Mouse (Mus musculus): ENCODE measurements at regions not wholly inside any gene's neighbourhood (a gene's known extent, or its start where the extent isn't known, plus 50 kb on each side); places are given as distances from the start of the nearest gene placed in this dataset.

DNA sequence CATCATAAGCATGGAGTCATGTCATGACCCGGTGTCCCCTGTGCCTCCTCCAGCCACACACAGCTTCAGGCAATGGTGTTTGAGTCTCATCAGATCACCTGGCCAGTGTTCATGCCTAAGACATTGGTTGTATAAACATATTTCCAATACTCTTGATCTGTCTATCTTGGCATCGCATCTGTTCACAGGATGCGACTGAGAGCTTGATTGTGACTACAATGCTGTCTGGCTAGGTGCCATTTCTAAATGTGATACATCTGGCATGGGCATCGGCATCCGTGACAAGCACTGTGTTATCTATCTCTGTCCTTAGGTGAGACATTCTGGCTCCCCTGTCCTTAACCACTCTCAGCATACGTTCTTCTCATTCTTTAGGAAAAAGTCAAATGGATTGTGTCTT is 102.3 kb upstream of the Fut8 start:
- DNase-seq (ENCODE audit: low read depth, low spot score) = no peak

DNA sequence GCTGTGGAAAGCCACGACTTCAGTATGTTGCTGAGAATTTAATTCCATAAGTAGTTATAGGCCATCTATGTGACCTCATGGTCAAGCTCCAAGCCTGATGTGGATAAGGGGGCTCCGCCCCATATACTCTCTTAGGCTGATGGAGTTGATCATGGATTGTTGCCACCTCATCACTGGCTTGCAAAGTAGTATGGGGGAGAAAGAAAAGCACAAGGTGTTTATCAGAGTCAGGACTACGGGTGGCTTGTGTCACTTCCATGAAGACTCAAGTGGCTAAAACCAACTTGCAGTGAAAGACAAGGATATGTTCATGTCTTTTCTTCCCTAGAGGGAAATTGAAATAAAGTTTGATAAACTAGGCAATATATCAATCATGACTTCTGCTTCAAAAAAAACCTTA is 102.9 kb upstream of the Fut8 start:
- DNase-seq (ENCODE audit: low read depth, low spot score) = no peak

DNA sequence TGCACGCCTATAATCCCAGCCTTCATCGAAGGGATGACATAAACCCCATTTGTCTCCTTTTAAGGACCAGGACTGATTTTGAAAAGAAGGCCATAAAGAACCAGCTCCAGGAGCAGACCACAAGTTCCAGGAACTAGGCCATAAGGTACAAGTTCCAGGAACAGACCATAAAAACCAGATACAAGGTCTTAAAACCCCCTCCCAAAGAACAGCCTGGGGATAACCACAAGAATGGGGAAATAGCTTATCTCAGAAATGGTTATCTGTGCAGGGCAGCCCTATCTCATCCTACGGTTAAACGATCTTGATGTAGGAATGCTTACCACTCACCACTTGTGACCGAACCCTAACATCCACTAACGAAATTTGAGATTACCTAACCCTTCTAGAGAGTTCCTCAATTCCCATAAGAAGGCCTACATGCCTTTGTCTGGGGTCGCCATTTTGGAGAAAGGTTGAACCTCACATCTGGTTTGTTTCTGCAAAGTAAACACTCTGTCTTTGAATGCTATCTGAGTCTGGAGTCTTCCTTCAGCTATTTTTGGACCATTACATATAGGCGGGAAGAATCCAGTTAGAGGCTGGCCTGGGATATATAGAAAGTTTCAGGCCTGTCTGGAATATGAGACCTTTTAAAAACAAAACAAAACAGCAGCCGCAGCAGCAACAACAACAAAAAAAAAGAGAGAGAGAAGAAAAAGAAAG is 103.5 kb upstream of the Fut8 start:
- DNase-seq (ENCODE audit: low read depth, low spot score) = no peak

DNA sequence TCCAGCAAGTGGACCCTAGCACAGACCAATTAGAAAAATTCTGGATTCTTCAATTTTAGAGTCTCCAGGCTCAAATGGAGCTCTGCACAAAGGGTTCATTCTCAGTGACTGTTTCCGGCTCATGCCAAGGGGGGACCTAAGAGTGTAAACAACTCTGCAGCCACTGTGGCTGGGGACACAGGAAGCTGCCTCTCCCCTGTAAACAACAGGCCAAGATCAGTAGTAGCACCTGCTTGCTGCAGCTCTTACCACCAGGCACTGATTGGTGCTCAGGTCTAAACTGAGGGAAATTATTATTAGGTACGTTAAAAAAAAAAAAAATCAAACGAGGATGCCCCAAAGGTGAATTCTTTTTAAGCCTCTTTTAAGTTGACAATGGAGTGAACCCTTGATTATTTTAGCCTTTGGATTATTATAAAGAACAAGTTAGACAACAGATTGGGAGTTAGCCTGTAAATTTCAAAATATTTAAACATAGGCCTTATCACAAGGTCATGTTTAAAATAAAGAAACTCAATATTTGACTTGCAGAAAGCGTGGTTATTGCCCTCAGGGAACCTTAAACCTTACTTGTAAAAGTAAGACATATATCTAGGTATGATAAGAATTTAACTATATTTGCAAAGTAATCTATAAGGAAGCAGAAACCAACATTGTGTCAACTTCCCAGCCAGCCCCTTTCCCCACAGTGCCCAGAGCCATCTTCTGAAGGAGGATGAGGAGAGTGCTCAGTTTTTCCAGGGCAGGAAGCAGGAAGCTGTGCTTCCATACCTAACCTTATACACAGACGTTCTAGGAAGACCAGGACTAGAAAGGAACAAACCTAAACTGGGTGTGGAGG is 104.2 kb upstream of the Fut8 start:
- DNase-seq (ENCODE audit: low read depth, low spot score) = no peak

DNA sequence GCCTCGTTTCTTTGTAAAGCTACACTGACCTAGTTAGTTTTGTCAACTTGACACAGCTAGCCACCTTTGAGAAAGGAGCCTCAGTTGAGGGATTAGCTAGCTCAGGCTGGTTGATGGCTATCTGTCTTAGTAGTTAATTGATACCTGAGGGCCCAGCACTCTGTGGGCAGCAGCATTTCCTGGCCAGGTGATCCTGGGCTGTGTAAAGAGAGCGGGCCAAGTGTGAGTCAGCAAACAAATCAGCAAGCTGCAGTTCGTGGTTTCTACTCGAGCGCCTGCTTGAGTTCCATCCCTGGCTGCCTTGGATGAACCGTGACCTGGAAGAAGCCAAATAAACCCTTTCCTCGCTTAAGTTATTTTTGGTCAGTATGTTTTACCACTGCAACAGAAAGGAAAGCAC is 106.6 kb upstream of the Fut8 start:
- peak; percentile 45 for DNase-seq (ENCODE audit: low read depth, low spot score)

DNA sequence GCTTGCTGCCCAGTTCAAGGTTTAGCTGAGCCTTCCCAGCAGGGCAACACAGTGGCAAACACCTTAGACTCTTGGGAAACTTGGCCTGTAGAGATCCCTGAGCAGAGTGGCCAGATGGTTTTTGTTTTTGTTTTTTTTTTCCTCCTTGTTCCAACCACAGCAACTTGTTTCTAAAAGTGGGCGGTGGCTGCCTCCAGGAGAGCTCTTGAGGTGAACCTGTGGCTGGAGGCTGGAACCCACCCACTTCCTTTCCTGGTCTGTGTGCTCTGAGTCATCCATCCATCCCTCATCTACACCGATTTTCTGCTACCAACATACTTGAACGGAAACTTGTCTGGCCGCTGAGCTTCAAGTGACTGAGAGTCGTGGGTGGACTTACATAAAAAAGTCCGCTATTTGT is 107.4 kb upstream of the Fut8 start:
- peak; percentile 62 for DNase-seq (ENCODE audit: low read depth, low spot score)

DNA sequence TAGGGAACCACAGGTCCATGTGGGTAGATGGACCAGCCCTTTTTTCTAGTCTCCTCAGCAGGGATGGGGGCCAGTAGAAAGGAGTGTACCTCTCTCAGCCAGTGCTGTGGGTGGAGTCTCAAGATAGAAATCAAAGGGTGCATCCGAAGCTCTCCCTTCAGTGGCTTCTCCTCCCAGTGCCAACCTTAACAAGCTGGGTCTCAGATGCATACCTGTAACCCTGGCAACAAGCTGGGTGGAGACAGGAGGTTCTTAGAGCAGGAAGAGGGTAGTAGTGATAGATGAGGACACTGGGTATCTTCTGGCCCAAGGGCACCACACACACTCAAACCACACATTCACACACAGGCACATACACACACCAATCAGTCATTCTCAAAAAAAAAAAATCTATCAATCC is 113.7 kb upstream of the Fut8 start:
- DNase-seq (ENCODE audit: low read depth, low spot score) = no peak

DNA sequence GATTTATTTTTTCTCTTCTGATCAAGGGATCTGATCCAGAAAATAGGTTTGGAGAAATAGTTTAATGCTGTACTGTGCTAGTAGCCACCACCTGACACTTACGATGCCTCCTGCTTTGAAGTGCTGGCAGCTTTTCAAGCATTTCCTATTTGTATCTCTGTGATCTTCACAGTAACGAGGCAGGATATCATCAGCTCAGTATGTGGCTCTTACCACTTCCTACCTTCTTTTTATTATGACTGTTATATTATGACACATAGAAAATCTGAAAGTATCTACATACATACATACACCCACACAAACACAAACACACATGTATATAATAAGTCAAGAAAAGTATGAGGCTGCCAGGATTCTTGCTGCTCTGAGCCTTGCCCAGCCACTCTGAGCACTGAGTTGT is 124.4 kb upstream of the Fut8 start:
- DNase-seq (ENCODE audit: low read depth, low spot score) = no peak

DNA sequence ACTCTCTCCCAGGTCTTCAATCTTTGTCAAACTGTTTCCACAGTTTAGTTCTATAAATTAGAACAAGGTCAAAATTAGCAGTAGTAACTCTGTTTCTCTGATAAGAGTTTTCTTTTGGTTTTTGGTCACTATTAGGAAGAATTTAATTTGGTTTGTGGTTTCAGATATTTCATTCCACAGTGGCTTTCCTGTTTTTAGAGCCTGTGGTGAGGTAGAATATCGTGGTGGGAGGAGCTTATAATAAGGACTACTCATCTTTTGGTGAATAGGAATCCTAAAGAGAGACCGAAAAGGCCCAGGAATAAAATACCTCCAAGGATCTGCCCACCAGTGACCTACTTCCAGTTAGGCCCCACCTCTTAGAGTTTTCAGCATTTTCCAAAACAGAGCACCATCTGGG is 125.8 kb upstream of the Fut8 start:
- DNase-seq (ENCODE audit: low read depth, low spot score) = no peak

DNA sequence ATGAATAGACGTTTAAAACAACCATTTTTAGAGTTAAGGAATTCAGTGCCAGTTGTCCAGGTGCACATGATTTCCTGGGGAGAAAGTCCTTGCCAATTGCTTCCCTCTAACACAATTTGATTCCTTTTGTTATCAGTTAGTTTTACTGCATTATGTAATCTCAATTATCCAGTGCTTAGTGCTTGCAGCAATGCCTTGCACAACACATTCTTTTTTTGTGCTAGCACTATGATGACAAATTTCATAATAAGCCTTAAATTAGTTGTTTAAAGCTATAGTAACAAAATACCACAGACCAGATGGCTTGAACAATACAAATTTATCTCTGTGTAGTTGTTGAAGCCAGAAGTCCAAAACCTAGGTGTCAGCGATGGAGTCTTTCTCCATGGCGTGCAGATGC is 130.7 kb upstream of the Fut8 start:
- DNase-seq (ENCODE audit: low read depth, low spot score) = peak; percentile 56

DNA sequence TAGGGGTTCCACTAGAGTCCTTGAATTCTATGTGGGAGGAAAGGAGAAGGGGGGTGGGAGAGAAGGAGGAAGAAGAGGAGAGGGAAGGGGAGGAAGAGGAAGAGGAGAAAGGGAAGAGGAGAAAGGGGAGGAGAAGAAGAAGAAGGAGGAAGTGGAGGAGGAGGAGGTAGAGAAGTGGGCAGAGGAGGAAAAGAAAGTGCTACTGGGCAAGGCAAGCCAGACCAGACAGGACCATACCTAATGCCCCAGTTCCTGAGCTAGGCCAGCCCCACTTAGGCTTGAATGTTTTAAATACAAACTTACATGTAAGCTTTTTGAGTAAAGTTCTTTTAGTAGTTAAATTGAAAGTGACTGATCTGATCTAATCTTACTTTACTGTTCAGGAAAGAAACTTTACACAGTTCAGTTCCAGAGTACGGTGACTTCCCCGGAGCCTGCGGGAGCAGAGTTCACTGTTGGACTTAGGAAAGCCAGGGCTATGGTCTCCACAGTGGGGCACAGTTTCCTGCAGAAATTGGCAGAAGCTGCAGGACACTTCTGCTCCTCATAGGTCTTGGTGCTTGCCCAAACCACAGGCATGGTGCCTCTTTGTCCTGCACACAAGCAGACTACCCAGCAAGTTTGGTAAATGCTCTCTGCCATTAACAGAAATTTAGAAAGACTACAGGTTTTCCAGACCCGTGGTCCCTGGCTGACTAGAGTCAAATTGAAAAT is 131.9 kb upstream of the Fut8 start:
- peak; percentile 23 for DNase-seq (ENCODE audit: low read depth, low spot score)

DNA sequence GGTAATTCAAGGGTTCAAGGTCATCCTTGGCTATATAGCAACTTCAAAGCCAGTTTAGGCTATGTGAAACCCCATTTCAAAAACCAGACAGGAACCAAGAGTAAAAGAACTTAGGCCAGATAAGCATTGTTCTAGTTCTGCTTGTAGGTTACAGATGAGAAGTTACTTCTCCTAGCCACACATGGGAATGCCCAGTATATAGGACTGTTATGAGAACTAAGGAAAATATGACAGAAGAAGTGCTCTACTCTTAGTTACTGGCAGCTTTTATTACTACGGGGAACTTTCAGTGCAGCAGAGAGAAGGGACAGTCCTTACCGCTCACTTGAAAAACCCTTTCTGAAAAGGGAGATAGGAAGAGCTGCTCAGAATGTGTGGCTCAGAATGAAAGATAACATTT is 137.4 kb upstream of the Fut8 start:
- no peak for DNase-seq (ENCODE audit: low read depth, low spot score)

DNA sequence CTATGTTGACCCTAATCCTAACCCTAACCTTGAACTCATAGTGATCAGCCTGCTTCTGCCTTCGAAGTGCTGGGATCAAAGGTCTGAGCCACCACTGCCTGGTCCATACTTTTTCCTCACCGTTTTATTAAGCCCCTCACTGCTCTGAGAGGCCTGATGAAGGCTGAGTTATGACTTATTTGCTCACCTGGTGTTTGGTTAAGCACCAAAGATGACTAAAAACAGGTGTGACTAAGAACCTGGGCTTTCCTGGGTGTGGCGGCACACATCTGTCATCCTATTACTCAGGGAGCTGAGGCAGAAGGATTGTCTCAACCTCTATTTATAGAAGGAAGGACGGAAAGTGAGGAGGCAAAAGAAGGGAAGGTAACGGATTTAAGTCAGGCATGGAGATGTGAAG is 137.5 kb upstream of the Max start:
- no peak for DNase-seq (ENCODE audit: low read depth, low spot score)

DNA sequence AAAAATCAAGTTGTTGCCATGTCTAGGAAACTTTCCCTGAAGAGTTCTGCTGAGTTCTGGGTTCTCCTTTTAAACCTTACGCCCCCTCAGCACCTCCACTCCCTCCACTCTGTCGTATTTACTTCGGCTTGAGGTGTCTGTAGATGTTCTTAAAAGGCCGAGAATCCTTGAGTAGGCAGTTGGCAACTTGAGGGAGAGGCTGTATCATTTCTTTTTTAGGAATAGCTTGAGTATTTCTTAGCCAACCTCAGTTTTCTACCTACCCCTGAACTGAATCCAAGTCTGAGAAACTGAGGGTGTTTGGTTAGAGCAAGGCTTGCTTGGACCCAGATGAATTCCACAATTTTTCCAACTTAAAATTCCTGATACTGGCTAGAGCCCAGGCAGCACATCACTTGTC is 136.8 kb upstream of the Max start:
- DNase-seq (ENCODE audit: low read depth, low spot score) = peak; percentile 87

DNA sequence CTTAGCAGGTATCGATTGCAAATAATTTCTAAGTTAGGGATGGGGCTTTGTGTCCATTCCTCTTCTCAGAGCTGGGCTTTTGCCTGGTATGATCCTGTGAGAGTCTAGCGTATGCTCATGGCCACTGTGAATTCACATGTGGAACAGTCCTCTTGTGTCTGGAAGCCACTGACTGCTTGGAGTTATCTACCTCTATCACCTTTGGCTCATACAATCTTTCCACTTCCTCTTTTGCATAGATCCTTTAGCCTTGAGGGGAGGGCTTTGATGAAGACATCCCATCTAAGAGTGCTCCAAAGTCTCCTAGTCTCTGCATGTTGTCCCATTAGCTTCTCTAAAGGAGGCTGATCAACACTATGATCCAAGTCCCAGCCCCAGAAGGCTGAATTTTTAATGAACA is 135.8 kb upstream of the Max start:
- DNase-seq (ENCODE audit: low read depth, low spot score) = no peak

DNA sequence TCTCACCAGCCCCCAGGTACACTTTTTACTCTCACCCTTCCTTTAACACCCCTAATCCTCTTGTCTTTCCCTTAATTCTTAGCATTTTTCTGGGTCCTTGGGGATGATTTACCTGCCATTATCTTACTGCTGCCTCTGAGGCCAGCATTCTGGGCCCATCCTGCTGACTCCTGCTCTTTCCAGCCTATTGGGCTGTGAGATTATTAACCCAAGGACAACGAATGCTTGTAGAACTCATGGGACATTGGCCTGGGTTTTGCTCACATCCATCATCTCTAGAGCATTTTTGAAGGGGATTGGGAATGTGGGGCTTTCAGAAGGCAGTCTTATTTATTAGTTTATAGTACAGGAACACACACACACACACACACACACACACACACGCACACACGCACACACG is 134.5 kb upstream of the Max start:
- no peak for DNase-seq (ENCODE audit: low read depth, low spot score)

DNA sequence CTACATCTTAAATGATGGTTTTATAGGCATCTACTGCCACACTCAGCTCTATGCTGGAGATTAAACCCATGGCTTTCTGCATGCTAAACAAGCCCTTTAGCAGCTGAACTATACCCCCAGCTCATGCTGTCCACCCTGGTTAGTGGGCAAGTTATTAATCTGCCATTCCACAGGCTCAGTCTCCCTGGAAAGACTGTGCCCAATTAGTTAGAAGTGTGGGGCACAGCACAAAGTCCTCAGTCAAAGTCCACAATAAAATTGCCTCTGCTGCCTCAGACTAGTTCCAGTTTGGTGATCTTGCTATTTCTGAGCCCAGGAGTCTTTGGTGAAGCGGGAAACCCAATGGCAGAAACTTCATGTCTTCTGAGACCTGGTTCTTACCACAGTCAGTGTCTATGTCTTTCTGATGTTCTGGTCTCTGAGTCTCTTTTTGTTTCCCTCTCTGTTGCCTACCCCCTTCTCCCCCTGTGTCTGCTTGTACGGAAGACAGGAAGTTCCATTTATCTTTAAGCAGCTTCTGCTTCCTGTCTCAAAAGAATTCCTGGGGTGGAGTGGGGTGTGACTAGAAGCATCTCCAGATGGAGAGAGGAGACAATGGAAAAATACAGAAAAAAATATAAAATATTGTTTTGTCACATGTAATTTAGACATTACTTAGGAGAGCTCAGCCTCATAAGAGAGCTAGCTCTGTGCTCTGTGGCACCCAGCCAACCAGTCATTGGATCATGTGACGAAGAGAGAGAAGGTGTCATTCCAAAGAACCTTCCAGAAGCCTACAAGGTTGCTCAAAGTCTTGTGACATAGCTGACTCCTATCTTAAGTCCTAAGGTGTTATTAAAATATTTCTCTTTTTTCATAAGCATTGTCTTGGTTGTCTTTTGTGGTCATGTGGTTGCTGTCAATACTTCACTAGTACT is 133.3 kb upstream of the Max start:
- no peak for DNase-seq (ENCODE audit: low read depth, low spot score)

DNA sequence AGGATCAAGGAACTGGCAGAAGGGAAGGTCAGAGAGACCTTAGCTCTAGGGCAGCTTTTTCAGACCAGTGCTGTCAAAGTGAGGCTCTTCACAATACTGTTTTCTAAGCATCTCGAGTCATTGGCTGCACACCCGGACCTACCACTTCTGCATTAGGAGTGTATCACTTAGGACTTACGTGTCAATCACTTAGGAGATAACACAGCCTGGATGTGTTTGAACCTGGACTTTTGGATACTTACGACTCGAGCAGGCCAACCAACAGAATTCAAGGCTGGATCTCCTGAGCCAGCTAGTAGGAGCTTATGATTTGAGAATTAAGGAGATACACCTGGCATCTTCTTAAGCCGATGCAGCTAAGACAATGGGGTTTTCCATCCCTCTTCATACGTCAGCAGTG is 132.2 kb upstream of the Max start:
- DNase-seq (ENCODE audit: low read depth, low spot score) = no peak

DNA sequence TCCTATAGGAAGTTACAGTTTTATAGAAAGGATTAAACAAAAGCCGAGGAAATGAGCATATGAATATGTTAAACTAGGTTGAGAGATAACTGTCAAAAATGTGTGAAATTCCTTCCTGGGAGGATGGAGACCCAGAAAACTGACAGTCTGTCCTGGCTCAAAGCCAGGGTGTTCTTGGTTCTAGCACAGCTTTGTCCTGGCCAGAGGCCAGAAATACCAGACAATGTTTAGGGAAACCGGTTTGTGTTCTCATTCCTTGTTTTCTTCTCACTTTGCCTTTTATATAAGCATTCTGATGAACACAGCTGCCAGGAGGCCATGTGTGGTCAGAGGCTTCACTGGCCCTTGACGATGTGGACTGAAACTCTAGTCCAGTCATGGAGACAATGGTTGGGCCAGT is 130.7 kb upstream of the Max start:
- peak; percentile 59 for DNase-seq (ENCODE audit: low read depth, low spot score)

DNA sequence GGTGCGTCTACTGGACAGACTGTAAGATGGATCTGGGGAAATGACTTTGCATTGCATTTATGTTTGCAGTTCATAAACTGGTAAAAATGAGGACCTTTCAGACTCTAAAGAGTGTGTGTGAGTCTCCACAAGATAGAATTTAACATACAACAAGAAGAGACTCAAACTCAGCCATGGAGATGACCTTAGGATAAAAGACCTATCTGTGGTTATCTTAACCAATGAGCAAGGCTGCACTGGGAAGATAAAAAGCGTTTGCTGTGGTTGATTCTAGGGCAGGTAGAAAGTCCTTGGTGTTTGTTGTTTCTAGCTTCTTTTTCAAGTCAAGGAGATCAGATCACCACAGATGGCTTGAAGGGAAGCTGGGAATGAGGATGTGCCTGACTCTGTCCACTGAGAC is 130.1 kb upstream of the Max start:
- DNase-seq (ENCODE audit: low read depth, low spot score) = no peak

DNA sequence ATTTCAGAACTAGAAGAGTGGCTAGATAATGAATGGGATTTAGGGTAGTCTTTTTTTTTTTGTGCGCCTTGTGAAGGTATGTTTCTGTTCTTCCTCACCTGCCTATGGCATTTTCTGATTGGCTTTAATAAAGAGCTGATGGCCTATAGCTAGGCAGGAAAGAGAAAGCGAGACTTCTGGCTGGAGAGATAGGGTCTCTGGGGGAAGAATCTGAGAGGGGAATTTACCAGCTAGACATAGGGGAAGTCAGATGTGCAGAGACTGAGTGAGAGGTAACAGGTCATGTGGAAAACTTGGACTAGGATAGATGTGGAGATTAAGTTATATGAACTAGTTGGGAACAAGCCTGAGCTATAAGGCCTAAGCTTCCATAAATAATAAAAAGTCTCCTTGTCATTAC is 129.7 kb upstream of the Max start:
- DNase-seq (ENCODE audit: low read depth, low spot score) = no peak

DNA sequence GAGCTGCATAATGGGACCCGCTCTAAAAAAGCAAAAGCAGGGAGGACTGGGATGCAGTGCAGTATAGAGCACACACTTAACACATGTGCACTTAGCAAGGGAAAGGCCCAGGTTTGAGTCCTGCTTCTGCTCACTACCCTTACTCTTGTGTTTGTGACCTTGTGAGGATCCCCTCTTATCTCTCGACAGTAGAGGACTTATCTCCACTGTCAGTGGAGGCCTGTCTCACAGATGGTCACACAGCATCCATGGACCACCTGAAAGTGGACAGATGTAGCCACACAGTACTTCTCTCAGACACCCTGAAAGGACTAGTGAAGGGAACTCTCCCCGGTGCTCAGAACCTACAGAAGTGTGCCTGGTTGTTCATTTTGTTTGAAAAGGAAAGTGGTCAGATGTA is 128.5 kb upstream of the Max start:
- DNase-seq (ENCODE audit: low read depth, low spot score) = no peak
